Mouse (Mus musculus): ENCODE results near the gene Gm17455.

- TF ChIP-seq CTCF (IDR thresholded peaks at IDR 0.05; ENCODE audit: extremely low read depth, insufficient read depth, low read length) (no peak), POLR2A (IDR thresholded peaks at IDR 0.05; ENCODE audit: extremely low read depth, insufficient read depth, low read length) (no peak)
Observed at GRCm38 (mm10) chr10:60389447-60389865, 10.1 kb upstream of the Gm17455 start.

All from cortical plate, adult 2 months (tissue).